10 mouse cellular contexts compared by ENCODE assay signal in the genomic region with DNA sequence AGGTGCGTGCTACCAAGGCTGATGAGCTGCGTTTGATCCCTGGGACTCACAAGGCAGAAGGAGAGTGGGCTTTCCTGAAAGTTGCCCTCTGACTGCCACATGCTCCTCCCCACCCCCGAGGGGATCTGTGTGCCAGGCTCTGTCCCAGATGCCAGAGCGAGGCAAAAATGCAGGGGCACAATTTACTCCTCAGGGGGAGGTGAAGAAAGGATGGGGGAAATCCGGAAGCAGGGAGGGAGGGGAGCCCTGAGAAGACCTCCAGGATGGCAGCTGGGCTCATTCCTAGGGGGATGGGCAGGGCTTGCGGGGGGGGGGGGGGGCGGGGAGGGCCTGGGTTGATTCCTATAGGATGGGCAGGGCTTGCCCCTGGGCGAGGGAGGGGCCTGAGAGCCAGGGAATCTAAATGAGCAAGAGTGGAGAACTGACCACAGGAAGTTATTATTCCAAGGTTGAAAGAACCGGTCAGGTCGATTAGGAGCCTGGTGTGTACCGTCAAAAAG.
DNase-seq lines count a peak whose midpoint lies in the region; ATAC-seq and TF ChIP-seq lines count a peak whose summit lies in the region.
"Had no signal": no experiment of that assay in that cellular context is flagged by ENCODE, and none has a peak within 500 bp of the region (broad histone marks: within the 10 kb centered on the region; RNA-seq: fewer than 3 reads in every experiment).

No protein-coding gene starts in this region.

- H3K9ac ChIP-seq in forebrain, embryonic 14.5 days (ENCODE audit: low read length): no peak overlapping the region
- no peak overlapping the region for H3K9ac ChIP-seq in forebrain, embryonic 15.5 days (replicated peaks)
- no peak overlapping the region for H3K9ac ChIP-seq in lung, embryonic 16.5 days (ENCODE audit: low read length)
- H3K9ac ChIP-seq in limb, embryonic 12.5 days (replicated peaks): no peak overlapping the region
- H3K9ac ChIP-seq: kidney, embryonic 15.5 days had no signal

- TF ChIP-seq POLR2A in brain, embryonic 14.5 days (IDR thresholded peaks at IDR 0.05; ENCODE audit: borderline replicate concordance, extremely low read depth, insufficient read depth, insufficient read length, poor library complexity, severe bottlenecking): no peak

- H3K4me3 ChIP-seq in forebrain, embryonic 14.5 days (ENCODE audit: low read depth, low read length): no peak overlapping the region
- H3K4me3 ChIP-seq in forebrain, embryonic 15.5 days: no peak overlapping the region
- no peak overlapping the region for H3K4me3 ChIP-seq in lung, embryonic 16.5 days (ENCODE audit: low read length)
- H3K4me3 ChIP-seq in limb, embryonic 12.5 days (replicated peaks): no peak overlapping the region
- H3K4me3 ChIP-seq: kidney, embryonic 15.5 days had no signal

- no peaks in the 10 kb centered on the region for H3K36me3 ChIP-seq in forebrain, embryonic 14.5 days (ENCODE audit: control insufficient read depth, insufficient read depth, low read length)
- no peaks in the 10 kb centered on the region for H3K36me3 ChIP-seq in forebrain, embryonic 15.5 days
- H3K36me3 ChIP-seq in lung, embryonic 16.5 days (ENCODE audit: control insufficient read depth, insufficient read depth, low read length): no peaks in the 10 kb centered on the region
- no peaks in the 10 kb centered on the region for H3K36me3 ChIP-seq in limb, embryonic 12.5 days
- H3K36me3 ChIP-seq: kidney, embryonic 15.5 days had no signal

- no peaks in the 10 kb centered on the region for H3K4me1 ChIP-seq in forebrain, embryonic 14.5 days (ENCODE audit: control insufficient read depth, insufficient read depth, low read length)
- H3K4me1 ChIP-seq in forebrain, embryonic 15.5 days: no peaks in the 10 kb centered on the region
- peaks cover 7% of the 10 kb centered on the region for H3K4me1 ChIP-seq in lung, embryonic 16.5 days (replicated peaks; ENCODE audit: control insufficient read depth, insufficient read depth, low read length)
- H3K4me1 ChIP-seq in limb, embryonic 12.5 days (replicated peaks): peaks cover 8% of the 10 kb centered on the region; the same call in 1 of the 2 replicates

- DNase-seq in forebrain, embryonic 14.5 days (ENCODE audit: low spot score): no peak
- no peak for DNase-seq in lung, postnatal 36 days
- peak; percentile 46 for DNase-seq in brain, embryonic 14.5 days (ENCODE audit: low read depth)
- DNase-seq in cerebellum, postnatal 4 days (ENCODE audit: low spot score in 2 of 2): no peak
- no peak for DNase-seq in left cerebral cortex, postnatal 14 days (ENCODE audit: low spot score in 2 of 2)
- DNase-seq: cerebellum, adult 9-11 months had no signal

- 0 out of 2 replicates have a peak, but pooled peaks have one; percentile 18 for ATAC-seq in forebrain, embryonic 14.5 days
- ATAC-seq in forebrain, embryonic 15.5 days (replicated peaks): no peak
- ATAC-seq in lung, embryonic 16.5 days (ENCODE audit: low read depth): peak; percentile 37; the same call in 1 of the 2 replicates
- no peak for ATAC-seq in limb, embryonic 12.5 days (ENCODE audit: insufficient number of reproducible peaks, insufficient read depth, low FRiP score, low TSS enrichment, low read depth)

- 34% methylated on average over 9 of the region's 11 CpGs for WGBS in forebrain, embryonic 14.5 days
- WGBS in forebrain, embryonic 15.5 days: 28% methylated on average over 9 of the region's 11 CpGs
- WGBS in lung, embryonic 16.5 days: 28% methylated on average over 9 of the region's 11 CpGs
- 17% methylated on average over 9 of the region's 11 CpGs for WGBS in limb, embryonic 12.5 days

- H3K27me3 ChIP-seq in forebrain, embryonic 14.5 days (replicated peaks; ENCODE audit: control insufficient read depth, insufficient read depth, low read length): no peaks in the 10 kb centered on the region
- H3K27me3 ChIP-seq in forebrain, embryonic 15.5 days: no peaks in the 10 kb centered on the region
- no peaks in the 10 kb centered on the region for H3K27me3 ChIP-seq in lung, embryonic 16.5 days (ENCODE audit: control insufficient read depth, insufficient read depth, low read depth, low read length)
- H3K27me3 ChIP-seq in limb, embryonic 12.5 days: no peaks in the 10 kb centered on the region
- H3K27me3 ChIP-seq: kidney, embryonic 15.5 days had no signal

- no peak overlapping the region for H3K27ac ChIP-seq in forebrain, embryonic 14.5 days (ENCODE audit: low read depth, low read length)
- no peak overlapping the region for H3K27ac ChIP-seq in forebrain, embryonic 15.5 days (replicated peaks)
- H3K27ac ChIP-seq in lung, embryonic 16.5 days (ENCODE audit: low read length): no peak overlapping the region
- H3K27ac ChIP-seq in limb, embryonic 12.5 days: no peak overlapping the region
- H3K27ac ChIP-seq: kidney, embryonic 15.5 days had no signal

- intact Hi-C loops in left cerebral cortex, postnatal 14 days (cut with DNase I): no loop called here

- TF ChIP-seq CTCF in brain, embryonic 14.5 days (IDR thresholded peaks at IDR 0.05; ENCODE audit: borderline replicate concordance, extremely low read depth, insufficient read depth, insufficient read length): no peak

- H3K4me2 ChIP-seq in forebrain, embryonic 14.5 days (ENCODE audit: low read length): no peak overlapping the region
- H3K4me2 ChIP-seq in forebrain, embryonic 15.5 days (replicated peaks): no peak overlapping the region
- H3K4me2 ChIP-seq in lung, embryonic 16.5 days (ENCODE audit: low read depth, low read length): no peak overlapping the region
- H3K4me2 ChIP-seq in limb, embryonic 12.5 days: 0 out of 2 replicates have a peak overlapping the region, but pooled peaks have one; percentile 13
- H3K4me2 ChIP-seq: kidney, embryonic 15.5 days had no signal

- no peaks in the 10 kb centered on the region for H3K9me3 ChIP-seq in forebrain, embryonic 14.5 days (replicated peaks; ENCODE audit: control insufficient read depth, low read length)
- H3K9me3 ChIP-seq in forebrain, embryonic 15.5 days: no peaks in the 10 kb centered on the region
- no peaks in the 10 kb centered on the region for H3K9me3 ChIP-seq in lung, embryonic 16.5 days (ENCODE audit: control insufficient read depth, low read length)
- H3K9me3 ChIP-seq in limb, embryonic 12.5 days: no peaks in the 10 kb centered on the region
- H3K9me3 ChIP-seq: kidney, embryonic 15.5 days had no signal

Comparison
In these comparisons a context has a peak if more than half of its experiments do, and no peak if none do; other contexts are left out.
1. ATAC-seq: peak in forebrain, embryonic 14.5 days (single experiment) and lung, embryonic 16.5 days (single experiment); none in forebrain, embryonic 15.5 days (single experiment) and limb, embryonic 12.5 days (single experiment).